Mouse (Mus musculus) thymus, adult 2 months (tissue): ENCODE data around the gene Sms.

ENCODE experiments used
- CTCF ChIP-seq: fragments of 200-500 bp; IDR thresholded peaks from 2 replicates; pipeline ENCODE4 v1.5.1; 2012; ENCODE audit warnings: mild to moderate bottlenecking, control low read depth, low read length, moderate library complexity, borderline replicate concordance; ENCODE audit not compliant: control insufficient read depth, poor library complexity, insufficient read depth; ENCODE audit errors: extremely low read depth
- POLR2A ChIP-seq: fragments of 200-500 bp; IDR thresholded peaks from 2 replicates; pipeline ENCODE4 v1.6.1; 2012; ENCODE audit warnings: mild to moderate bottlenecking, low read length, control low read depth, moderate library complexity; ENCODE audit not compliant: control insufficient read depth, poor library complexity, insufficient read depth; ENCODE audit errors: extremely low read depth

DNA sequence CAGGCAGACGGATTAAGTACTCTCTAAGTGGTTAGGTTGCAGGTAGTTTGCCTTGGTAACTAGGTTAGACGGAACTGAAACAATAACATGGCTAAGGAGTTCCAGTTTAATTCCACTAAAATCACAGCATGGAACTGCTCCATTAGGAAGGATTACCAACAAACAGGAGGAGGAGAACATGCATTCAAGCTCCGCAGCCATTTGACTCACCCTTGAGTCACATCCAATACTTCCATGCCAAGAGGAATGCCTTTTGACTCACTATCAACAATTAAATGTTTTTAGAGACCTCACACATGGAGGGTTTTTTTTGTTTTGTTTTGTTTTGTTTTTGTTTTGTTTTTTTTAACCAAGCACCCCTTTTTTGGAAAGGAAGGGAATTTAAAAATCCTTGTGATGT, 3.3 kb downstream of the Sms start:
- no peak for TF ChIP-seq CTCF
- TF ChIP-seq POLR2A, result no peak
